Mouse (Mus musculus) MEL (cell line): ENCODE measurements at regions not wholly inside any gene's neighbourhood (a gene's known extent, or its start where the extent isn't known, plus 50 kb on each side); places are given as distances from the start of the nearest gene placed in this dataset.

ENCODE experiments used
- DNase-seq: peaks from one replicate; pipeline ENCODE4 v3.0.0; 2011; ENCODE audit warnings: low read depth, low spot score
- H3K27ac ChIP-seq: 2 replicates; pipeline ENCODE4 v1.5.1; 2012; ENCODE audit warnings: low read depth, mild to moderate bottlenecking, control low read depth, low read length, moderate library complexity; ENCODE audit not compliant: control insufficient read depth
- H3K27me3 ChIP-seq, 2 experiments: fragments of 150-350 bp in 1 of 2; sonication (generic) in 1 of 2; 2 replicates each; pipeline ENCODE4 v1.6.1; 2012; ENCODE audit warnings: low read length in 2 of 2, mild to moderate bottlenecking in 2 of 2, improper control_type of control experiment in 1 of 2, moderate library complexity in 1 of 2; ENCODE audit not compliant: insufficient read depth in 2 of 2, control insufficient read depth in 1 of 2
- H3K36me3 ChIP-seq, 2 experiments: 2 replicates each; pipeline ENCODE4 v1.6.1; 2012 to 2014; ENCODE audit warnings: low read length in 2 of 2, improper control_type of control experiment in 1 of 2, inconsistent platforms in 1 of 2, mild to moderate bottlenecking in 1 of 2; ENCODE audit not compliant: insufficient read depth in 2 of 2, control insufficient read depth in 1 of 2
- H3K4me1 ChIP-seq, 2 experiments: fragments of 150-350 bp in 1 of 2; sonication (generic) in 1 of 2; 2 replicates each; pipeline ENCODE4 v1.6.1; 2012; ENCODE audit warnings: low read length in 2 of 2, improper control_type of control experiment in 1 of 2, mild to moderate bottlenecking in 1 of 2; ENCODE audit not compliant: insufficient read depth in 2 of 2, control insufficient read depth in 1 of 2
- H3K4me3 ChIP-seq, 2 experiments: fragments of 150-350 bp in 1 of 2; sonication (generic) in 1 of 2; 2 replicates each; pipeline ENCODE4 v1.5.1; 2012; ENCODE audit warnings: low read depth in 2 of 2, low read length in 2 of 2, mild to moderate bottlenecking in 2 of 2, moderate library complexity in 2 of 2, control low read depth in 1 of 2, improper control_type of control experiment in 1 of 2; ENCODE audit not compliant: control insufficient read depth in 1 of 2, insufficient read depth in 1 of 2
- H3K79me2 ChIP-seq: 2 replicates; pipeline ENCODE4 v1.6.1; 2012; ENCODE audit warnings: mild to moderate bottlenecking, low read length, moderate library complexity; ENCODE audit not compliant: control insufficient read depth, poor library complexity, insufficient read depth
- H3K9ac ChIP-seq: 2 replicates; pipeline ENCODE4 v1.6.1; 2012; ENCODE audit warnings: low read depth, mild to moderate bottlenecking, control low read depth, low read length, moderate library complexity; ENCODE audit not compliant: control insufficient read depth, poor library complexity, severe bottlenecking
- H3K9me3 ChIP-seq: fragments of 150-350 bp; sonication (generic); replicated peaks from 2 replicates; pipeline ENCODE4 v1.6.1; 2012; ENCODE audit warnings: mild to moderate bottlenecking, low read length, improper control_type of control experiment, moderate library complexity; ENCODE audit not compliant: insufficient read depth
- BHLHE40 ChIP-seq: IDR thresholded peaks from 2 replicates; pipeline ENCODE4 v1.6.1; 2012; ENCODE audit warnings: low read depth, mild to moderate bottlenecking, inconsistent platforms, low read length, improper control_type of control experiment, borderline replicate concordance
- CHD1 ChIP-seq: IDR thresholded peaks from 2 replicates; pipeline ENCODE4 v1.6.1; 2012; ENCODE audit warnings: low read depth, mild to moderate bottlenecking, inconsistent platforms, low read length, improper control_type of control experiment
- E2F4 ChIP-seq: IDR thresholded peaks from 2 replicates; pipeline ENCODE4 v1.6.1; 2011; ENCODE audit warnings: low read depth, low read length, improper control_type of control experiment, borderline replicate concordance
- ELF1 ChIP-seq: IDR thresholded peaks from 2 replicates; pipeline ENCODE4 v1.6.1; 2014; ENCODE audit warnings: low read depth, mild to moderate bottlenecking, inconsistent platforms, low read length, improper control_type of control experiment, moderate library complexity
- EP300 ChIP-seq, 2 experiments: IDR thresholded peaks; 2 replicates each; pipeline ENCODE4 v1.6.1; 2011; ENCODE audit warnings: improper control_type of control experiment in 2 of 2, low read length in 2 of 2, low read depth in 1 of 2, mild to moderate bottlenecking in 1 of 2
- ETS1 ChIP-seq: IDR thresholded peaks from 2 replicates; pipeline ENCODE4 v1.6.1; 2012; ENCODE audit warnings: low read depth, mild to moderate bottlenecking, inconsistent platforms, low read length, improper control_type of control experiment, moderate library complexity
- GABPA ChIP-seq: IDR thresholded peaks from 2 replicates; pipeline ENCODE4 v1.6.1; 2012; ENCODE audit warnings: low read depth, mild to moderate bottlenecking, inconsistent platforms, low read length, improper control_type of control experiment, moderate library complexity
- HCFC1 ChIP-seq: IDR thresholded peaks from 2 replicates; pipeline ENCODE4 v1.6.1; 2012; ENCODE audit warnings: low read depth, mild to moderate bottlenecking, inconsistent platforms, low read length, improper control_type of control experiment, moderate library complexity
- KAT2A ChIP-seq: conservative IDR thresholded peaks from 2 replicates; pipeline ENCODE4 v1.6.1; 2012; ENCODE audit warnings: low read depth, low read length, improper control_type of control experiment, inconsistent platforms
- MAZ ChIP-seq: IDR thresholded peaks from 2 replicates; pipeline ENCODE4 v1.6.1; 2012; ENCODE audit warnings: low read depth, mild to moderate bottlenecking, inconsistent platforms, low read length, improper control_type of control experiment
- MEF2A ChIP-seq: IDR thresholded peaks from 2 replicates; pipeline ENCODE4 v1.6.1; 2014; ENCODE audit warnings: low read depth, mild to moderate bottlenecking, inconsistent platforms, low read length, improper control_type of control experiment; ENCODE audit not compliant: poor library complexity, insufficient replicate concordance, severe bottlenecking; ENCODE audit errors: extremely low read depth
- MXI1 ChIP-seq: IDR thresholded peaks from 2 replicates; pipeline ENCODE4 v1.6.1; 2011; ENCODE audit warnings: mild to moderate bottlenecking, low read depth, low read length, improper control_type of control experiment
- MYB ChIP-seq: IDR thresholded peaks from 2 replicates; pipeline ENCODE4 v1.6.1; 2011; ENCODE audit warnings: mild to moderate bottlenecking, low read depth, low read length, improper control_type of control experiment
- NRF1 ChIP-seq: IDR thresholded peaks from 2 replicates; pipeline ENCODE4 v1.6.1; 2014; ENCODE audit warnings: low read depth, mild to moderate bottlenecking, inconsistent platforms, low read length, improper control_type of control experiment, moderate library complexity; ENCODE audit not compliant: poor library complexity, insufficient read depth, severe bottlenecking
- POLR2A ChIP-seq, 2 experiments: IDR thresholded peaks; 2 replicates each; pipeline ENCODE4 v1.6.1; 2011 to 2012; ENCODE audit warnings: low read length in 2 of 2, mild to moderate bottlenecking in 2 of 2, control low read depth in 1 of 2, improper control_type of control experiment in 1 of 2, low read depth in 1 of 2, moderate library complexity in 1 of 2; ENCODE audit not compliant: control insufficient read depth in 1 of 2, insufficient read depth in 1 of 2, poor library complexity in 1 of 2
- POLR2AphosphoS5 ChIP-seq: IDR thresholded peaks from 2 replicates; pipeline ENCODE4 v1.6.1; 2012; ENCODE audit warnings: low read depth, borderline replicate concordance, mild to moderate bottlenecking, inconsistent platforms, low read length, moderate library complexity, mixed read lengths
- RCOR1 ChIP-seq: IDR thresholded peaks from 2 replicates; pipeline ENCODE4 v1.6.1; 2012; ENCODE audit warnings: low read depth, mild to moderate bottlenecking, inconsistent platforms, low read length, improper control_type of control experiment
- TAL1 ChIP-seq: IDR thresholded peaks from 2 replicates; pipeline ENCODE4 v1.6.1; 2012; ENCODE audit warnings: mild to moderate bottlenecking, inconsistent platforms, low read length, moderate library complexity, mixed read lengths
- TBP ChIP-seq: IDR thresholded peaks from 2 replicates; pipeline ENCODE4 v1.8.0; 2011; ENCODE audit warnings: low read depth, low read length, improper control_type of control experiment
- UBTF ChIP-seq: IDR thresholded peaks from 2 replicates; pipeline ENCODE4 v1.6.1; 2012; ENCODE audit warnings: low read depth, mild to moderate bottlenecking, inconsistent platforms, low read length, improper control_type of control experiment, moderate library complexity, borderline replicate concordance; ENCODE audit not compliant: insufficient read depth
- USF1 ChIP-seq: IDR thresholded peaks from 2 replicates; pipeline ENCODE4 v1.6.1; 2014; ENCODE audit warnings: low read depth, mild to moderate bottlenecking, inconsistent platforms, low read length, improper control_type of control experiment, moderate library complexity
- ZNF384 ChIP-seq: IDR thresholded peaks from 2 replicates; pipeline ENCODE4 v1.6.1; 2012; ENCODE audit warnings: low read depth, mild to moderate bottlenecking, inconsistent platforms, low read length, improper control_type of control experiment

- no peaks in the 10 kb centered on the region for H3K79me2 ChIP-seq
- DNase-seq, result no peak
- H3K27me3 ChIP-seq, result no peaks in the 10 kb centered on the region
- TF ChIP-seq EP300 (IDR thresholded peaks at IDR 0.05; ENCODE audit: low read depth in 1 of 2, low read length in 2 of 2) (no peak), RCOR1 (no peak), TBP (no peak), KAT2A (no peak), HCFC1 (no peak), TAL1 (no peak), CHD1 (no peak)
- TF ChIP-seq, all 39 proteins: peak for 0
- H3K9me3 ChIP-seq, result no peaks in the 10 kb centered on the region
- H3K4me1 ChIP-seq, result no peaks in the 10 kb centered on the region
- no peak overlapping the region for H3K27ac ChIP-seq
- H3K36me3 ChIP-seq, result no peaks in the 10 kb centered on the region
- H3K4me3 ChIP-seq, result no peak overlapping the region
- H3K9ac ChIP-seq, result no peak overlapping the region
Observed at GRCm38 (mm10) chr9:85551871-85552270, 197.3 kb downstream of the Ibtk start.

- no peak overlapping the region for H3K9ac ChIP-seq
- H3K36me3 ChIP-seq, result no peaks in the 10 kb centered on the region
- no peaks in the 10 kb centered on the region for H3K9me3 ChIP-seq
- no peaks in the 10 kb centered on the region for H3K27me3 ChIP-seq
- H3K27ac ChIP-seq, result no peak overlapping the region
- H3K4me3 ChIP-seq, result no peak overlapping the region
- no peak for DNase-seq
- H3K79me2 ChIP-seq, result no peaks in the 10 kb centered on the region
- no peak for TF ChIP-seq NRF1
- TF ChIP-seq POLR2A (IDR thresholded peaks at IDR 0.05; ENCODE audit: control insufficient read depth in 1 of 2, insufficient read depth in 1 of 2, low read depth in 1 of 2, low read length in 2 of 2, poor library complexity in 1 of 2), result no peak
- no peak for TF ChIP-seq CHD1
- no peak for TF ChIP-seq UBTF
- no peak for TF ChIP-seq RCOR1
- no peak for TF ChIP-seq GABPA
- no peak for TF ChIP-seq MXI1
- no peak for TF ChIP-seq USF1
- no peak for TF ChIP-seq POLR2AphosphoS5
- TF ChIP-seq ELF1, result no peak
- no peak for TF ChIP-seq E2F4
- TF ChIP-seq MYB, result no peak
- no peak for TF ChIP-seq MEF2A
- no peak for TF ChIP-seq MAZ
- TF ChIP-seq BHLHE40, result no peak
- TF ChIP-seq ETS1, result no peak
- no peak for TF ChIP-seq HCFC1
- no peak for TF ChIP-seq ZNF384
- TF ChIP-seq TBP, result no peak
- no peaks in the 10 kb centered on the region for H3K4me1 ChIP-seq
Observed at GRCm38 (mm10) chr9:85550455-85550854, 198.7 kb downstream of the Ibtk start.
